Mouse (Mus musculus) spleen, adult 2 months (tissue): ENCODE measurements around the gene Atg4a-ps.

ENCODE experiments used
- CTCF ChIP-seq: fragments of 200-500 bp; IDR thresholded peaks from 2 replicates; pipeline ENCODE4 v1.5.1; 2011; ENCODE audit warnings: mild to moderate bottlenecking, inconsistent platforms; ENCODE audit not compliant: insufficient read depth, insufficient read length, insufficient replicate concordance; ENCODE audit errors: extremely low read depth
- POLR2A ChIP-seq: fragments of 200-500 bp; IDR thresholded peaks from 2 replicates; pipeline ENCODE4 v1.6.1; 2011; ENCODE audit warnings: low read depth, low read length, inconsistent platforms

DNA sequence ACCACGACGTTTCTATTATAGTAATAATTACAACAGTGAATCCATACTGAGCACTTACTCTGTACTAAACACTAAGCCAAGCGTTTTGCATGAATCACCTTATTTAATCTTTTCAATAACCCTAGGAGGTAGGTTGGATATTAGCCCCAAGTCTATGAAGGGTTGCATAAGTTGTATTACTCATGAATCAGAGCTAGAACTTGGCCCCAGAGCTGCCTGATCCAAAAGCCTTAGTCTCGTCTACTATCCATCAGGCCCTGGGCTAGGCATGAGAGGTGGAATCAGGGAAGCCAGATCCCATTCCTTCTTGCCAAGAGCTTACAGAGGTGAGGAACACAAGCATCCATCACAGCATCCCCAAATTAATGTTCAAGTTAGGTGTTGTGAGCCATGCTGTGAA is 30.2 kb downstream of the Atg4a-ps start:
- TF ChIP-seq POLR2A: no peak
- no peak for TF ChIP-seq CTCF
